Mouse (Mus musculus): ENCODE results near the gene Ifitm2.

Ifitm2 gene

DNA sequence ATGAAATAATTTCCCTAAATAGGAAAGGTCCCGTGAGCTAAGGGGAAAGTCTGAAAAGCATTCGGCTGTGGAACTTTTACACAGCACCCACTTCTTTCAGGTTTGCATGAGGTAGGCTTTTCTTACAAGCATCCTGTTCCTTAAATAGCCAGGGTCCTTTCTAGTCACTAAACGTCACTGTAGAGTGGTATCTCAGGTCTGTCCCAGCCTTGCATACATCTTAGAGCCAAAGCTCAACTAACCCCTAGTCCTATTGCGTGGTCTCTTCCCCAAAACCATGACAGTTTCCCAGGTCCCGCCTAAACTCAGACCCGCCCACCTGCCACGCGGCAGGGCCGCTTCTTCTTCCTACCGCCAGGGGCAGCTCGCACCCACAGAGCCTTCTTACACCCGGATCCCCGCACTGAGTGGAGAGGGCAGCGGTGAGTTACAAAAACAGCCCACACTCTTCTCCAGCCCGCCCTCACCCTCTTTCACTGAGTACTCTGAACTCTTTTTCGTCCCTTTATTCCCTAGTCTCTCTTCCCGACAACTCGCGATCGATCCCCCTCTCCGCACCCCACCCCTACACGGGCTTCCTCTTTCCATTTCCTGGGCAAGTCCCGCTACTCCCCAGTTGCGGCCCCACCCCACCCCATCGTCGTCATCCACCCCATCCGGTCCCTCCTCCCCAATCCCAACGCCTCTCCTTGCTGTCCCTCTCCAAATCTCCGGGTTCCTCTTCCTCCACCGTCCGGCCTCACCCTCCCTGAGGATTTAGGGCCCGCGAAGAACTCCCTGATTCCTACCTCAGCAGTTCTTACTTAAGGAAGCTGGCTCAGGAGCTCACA lies 14.3 kb downstream of the Ifitm2 start, which contains the start of gene Pgghg:
TSS of gene Pgghg (plus strand) at position 170 of the 830 bp plus-strand sequence.
- peak; percentile 89 for DNase-seq (ENCODE audit: low read depth, low spot score)
- Histone ChIP-seq H3K27me3 (ENCODE audit: control insufficient read depth, insufficient read depth, low read length, poor library complexity, severe bottlenecking) (no peaks in the 10 kb centered on the region), H3K36me3 (ENCODE audit: control insufficient read depth, insufficient read depth, low read length, poor library complexity, severe bottlenecking) (no peaks in the 10 kb centered on the region)

- Histone ChIP-seq H3K27me3 (ENCODE audit: control insufficient read depth, insufficient read depth, low read length, poor library complexity, severe bottlenecking) (no peaks in the 10 kb centered on the region), H3K36me3 (ENCODE audit: control insufficient read depth, insufficient read depth, low read length, poor library complexity, severe bottlenecking) (no peaks in the 10 kb centered on the region)
- DNase-seq (ENCODE audit: low read depth, low spot score) = no peak
Measured at GRCm38 (mm10) chr7:140939669-140940171, 16.1 kb downstream of the Ifitm2 start.

- no peak for DNase-seq (ENCODE audit: low read depth, low spot score)
Measured at GRCm38 (mm10) chr7:140938896-140939295, 16.9 kb downstream of the Ifitm2 start.

GRCm38 (mm10) chr7:140938436-140938835 lies 17.4 kb downstream of the Ifitm2 start:
- Histone ChIP-seq H3K27me3 (ENCODE audit: control insufficient read depth, insufficient read depth, low read length, poor library complexity, severe bottlenecking) (no peaks in the 10 kb centered on the region), H3K36me3 (ENCODE audit: control insufficient read depth, insufficient read depth, low read length, poor library complexity, severe bottlenecking) (no peaks in the 10 kb centered on the region)
- DNase-seq (ENCODE audit: low read depth, low spot score) = peak; percentile 33

More at GRCm38 (mm10) chr7:140938896-140939295, 16.9 kb downstream of the Ifitm2 start:
- Histone ChIP-seq H3K36me3 (ENCODE audit: control insufficient read depth, insufficient read depth, low read length, poor library complexity, severe bottlenecking) (no peaks in the 10 kb centered on the region), H3K27me3 (ENCODE audit: control insufficient read depth, insufficient read depth, low read length, poor library complexity, severe bottlenecking) (no peaks in the 10 kb centered on the region)

DNA sequence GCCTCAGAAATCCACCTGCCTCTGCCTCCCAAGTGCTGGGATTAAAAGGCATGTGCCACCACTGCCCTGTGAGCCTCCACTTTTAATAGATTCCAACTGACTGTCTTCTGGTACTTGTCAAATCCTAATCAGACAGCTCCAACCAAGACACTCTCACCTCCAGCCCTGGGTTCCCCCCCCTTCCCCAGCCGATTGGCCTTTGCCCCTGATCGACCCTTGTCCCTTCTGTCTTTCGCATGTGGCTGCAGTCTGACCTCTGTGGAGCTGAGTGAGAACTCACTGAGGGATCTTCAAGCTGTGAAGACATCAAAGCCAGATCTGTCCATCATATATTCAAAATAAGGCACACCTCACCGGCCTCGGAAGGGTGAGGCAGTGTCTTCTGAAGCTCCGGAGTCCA lies 28.6 kb downstream of the Ifitm2 start:
- no peaks in the 10 kb centered on the region for H3K27me3 ChIP-seq (ENCODE audit: control insufficient read depth, insufficient read depth, low read length, poor library complexity, severe bottlenecking)

DNA sequence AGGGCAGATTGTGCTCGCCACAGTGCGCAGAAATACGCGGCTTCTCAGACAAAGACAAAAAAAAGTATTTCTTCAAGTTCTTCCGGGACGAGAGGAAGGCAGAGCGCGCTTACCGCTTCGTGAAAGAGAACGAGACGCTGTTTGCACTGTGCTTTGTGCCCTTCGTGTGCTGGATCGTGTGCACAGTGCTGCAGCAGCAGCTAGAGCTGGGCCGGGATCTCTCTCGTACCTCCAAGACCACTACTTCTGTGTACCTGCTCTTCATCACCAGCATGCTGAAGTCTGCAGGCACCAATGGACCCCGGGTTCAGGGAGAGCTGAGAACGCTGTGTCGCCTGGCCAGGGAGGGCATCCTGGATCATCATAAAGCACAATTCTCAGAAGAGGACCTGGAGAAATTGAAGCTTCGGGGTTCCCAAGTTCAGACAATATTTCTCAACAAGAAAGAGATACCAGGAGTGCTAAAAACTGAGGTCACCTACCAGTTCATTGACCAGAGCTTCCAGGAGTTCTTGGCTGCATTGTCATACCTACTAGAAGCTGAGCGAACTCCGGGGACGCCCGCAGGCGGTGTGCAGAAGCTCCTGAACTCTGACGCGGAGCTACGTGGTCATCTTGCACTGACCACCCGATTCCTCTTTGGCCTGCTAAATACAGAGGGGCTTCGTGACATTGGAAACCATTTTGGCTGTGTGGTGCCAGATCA lies 32.6 kb downstream of the Ifitm2 start:
- no peaks in the 10 kb centered on the region for H3K27me3 ChIP-seq (ENCODE audit: control insufficient read depth, insufficient read depth, low read length, poor library complexity, severe bottlenecking)
- H3K36me3 ChIP-seq (ENCODE audit: control insufficient read depth, insufficient read depth, low read length, poor library complexity, severe bottlenecking) = no peaks in the 10 kb centered on the region
- DNase-seq (ENCODE audit: low read depth, low spot score) = no peak

More for the DNA sequence above, 28.6 kb downstream of the Ifitm2 start:
- no peaks in the 10 kb centered on the region for H3K36me3 ChIP-seq (ENCODE audit: control insufficient read depth, insufficient read depth, low read length, poor library complexity, severe bottlenecking)
- DNase-seq (ENCODE audit: low read depth, low spot score) = no peak

DNA sequence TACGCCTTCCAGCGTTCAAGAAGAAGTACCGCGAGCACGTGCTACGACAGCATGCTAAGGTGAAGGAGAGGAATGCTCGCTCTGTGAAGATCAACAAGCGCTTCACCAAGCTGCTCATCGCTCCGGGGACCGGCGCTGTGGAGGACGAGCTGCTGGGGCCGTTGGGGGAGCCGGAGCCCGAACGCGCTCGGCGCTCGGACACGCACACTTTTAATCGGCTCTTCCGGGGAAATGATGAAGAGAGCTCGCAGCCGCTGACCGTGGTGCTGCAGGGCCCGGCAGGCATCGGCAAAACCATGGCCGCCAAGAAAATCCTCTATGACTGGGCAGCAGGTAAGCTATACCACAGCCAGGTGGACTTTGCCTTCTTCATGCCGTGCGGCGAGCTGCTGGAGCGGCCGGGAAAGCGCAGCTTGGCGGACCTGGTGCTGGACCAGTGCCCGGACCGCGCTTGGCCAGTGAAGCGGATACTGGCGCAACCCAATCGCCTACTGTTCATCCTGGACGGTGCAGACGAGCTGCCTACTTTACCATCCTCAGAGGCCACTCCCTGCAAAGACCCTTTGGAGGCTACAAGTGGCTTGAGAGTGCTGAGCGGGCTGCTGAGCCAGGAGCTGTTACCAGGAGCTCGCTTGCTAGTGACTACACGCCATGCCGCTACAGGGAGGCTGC lies 33.3 kb downstream of the Ifitm2 start:
- no peaks in the 10 kb centered on the region for H3K36me3 ChIP-seq (ENCODE audit: control insufficient read depth, insufficient read depth, low read length, poor library complexity, severe bottlenecking)
- DNase-seq (ENCODE audit: low read depth, low spot score) = peak; percentile 29
- H3K27me3 ChIP-seq (ENCODE audit: control insufficient read depth, insufficient read depth, low read length, poor library complexity, severe bottlenecking) = no peaks in the 10 kb centered on the region

- no peaks in the 10 kb centered on the region for H3K27me3 ChIP-seq (ENCODE audit: control insufficient read depth, insufficient read depth, low read length, poor library complexity, severe bottlenecking)
- DNase-seq (ENCODE audit: low read depth, low spot score) = no peak
- H3K36me3 ChIP-seq (ENCODE audit: control insufficient read depth, insufficient read depth, low read length, poor library complexity, severe bottlenecking) = no peaks in the 10 kb centered on the region
Measured at GRCm38 (mm10) chr7:140921225-140921975, 34.4 kb downstream of the Ifitm2 start.

GRCm38 (mm10) chr7:140920418-140921029 lies 35.3 kb downstream of the Ifitm2 start, which contains the start of gene Nlrp6:
Gene Nlrp6 (plus strand): TSS chr7:140920902.
- Histone ChIP-seq H3K27me3 (ENCODE audit: control insufficient read depth, insufficient read depth, low read length, poor library complexity, severe bottlenecking) (no peaks in the 10 kb centered on the region), H3K36me3 (ENCODE audit: control insufficient read depth, insufficient read depth, low read length, poor library complexity, severe bottlenecking) (no peaks in the 10 kb centered on the region)

GRCm38 (mm10) chr7:140919911-140920310 lies 35.9 kb downstream of the Ifitm2 start:
- Histone ChIP-seq H3K27me3 (ENCODE audit: control insufficient read depth, insufficient read depth, low read length, poor library complexity, severe bottlenecking) (no peaks in the 10 kb centered on the region), H3K36me3 (ENCODE audit: control insufficient read depth, insufficient read depth, low read length, poor library complexity, severe bottlenecking) (no peaks in the 10 kb centered on the region)
- DNase-seq (ENCODE audit: low read depth, low spot score) = no peak

More at GRCm38 (mm10) chr7:140920418-140921029, 35.3 kb downstream of the Ifitm2 start, which contains the start of gene Nlrp6:
- DNase-seq (ENCODE audit: low read depth, low spot score) = no peak

DNA sequence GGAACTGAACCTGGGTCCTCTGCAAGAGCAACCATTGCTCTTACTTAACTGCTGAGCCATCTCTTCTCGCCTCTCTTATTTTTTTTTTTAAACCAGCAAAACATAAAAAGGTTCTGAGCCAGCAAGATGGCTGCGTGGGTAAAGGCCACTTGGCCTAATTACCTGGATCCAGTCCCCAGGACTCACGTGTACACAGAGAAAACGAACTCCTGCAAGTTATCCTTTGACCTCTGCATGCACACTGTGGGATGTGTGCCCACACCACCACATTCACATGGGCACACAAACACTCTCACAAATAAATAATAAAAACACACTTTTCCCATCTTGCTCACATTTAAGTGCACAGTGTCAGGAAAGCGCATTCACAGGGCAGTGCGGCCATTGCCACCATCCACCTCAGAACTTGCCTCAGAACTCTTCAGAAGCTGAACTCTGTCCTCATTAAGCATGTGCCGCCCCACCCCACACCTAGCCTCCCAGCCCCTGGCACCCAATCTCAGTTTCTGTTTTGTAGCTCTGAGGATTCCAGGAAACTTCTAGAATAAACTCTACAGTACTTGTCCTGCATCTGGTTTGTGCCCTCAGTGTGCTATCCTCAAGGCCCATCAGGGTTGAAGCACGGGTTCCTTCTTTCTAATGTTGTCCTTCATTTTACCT lies 41.6 kb downstream of the Ifitm2 start:
- no peaks in the 10 kb centered on the region for H3K36me3 ChIP-seq (ENCODE audit: control insufficient read depth, insufficient read depth, low read length, poor library complexity, severe bottlenecking)
- no peak for DNase-seq (ENCODE audit: low read depth, low spot score)

DNA sequence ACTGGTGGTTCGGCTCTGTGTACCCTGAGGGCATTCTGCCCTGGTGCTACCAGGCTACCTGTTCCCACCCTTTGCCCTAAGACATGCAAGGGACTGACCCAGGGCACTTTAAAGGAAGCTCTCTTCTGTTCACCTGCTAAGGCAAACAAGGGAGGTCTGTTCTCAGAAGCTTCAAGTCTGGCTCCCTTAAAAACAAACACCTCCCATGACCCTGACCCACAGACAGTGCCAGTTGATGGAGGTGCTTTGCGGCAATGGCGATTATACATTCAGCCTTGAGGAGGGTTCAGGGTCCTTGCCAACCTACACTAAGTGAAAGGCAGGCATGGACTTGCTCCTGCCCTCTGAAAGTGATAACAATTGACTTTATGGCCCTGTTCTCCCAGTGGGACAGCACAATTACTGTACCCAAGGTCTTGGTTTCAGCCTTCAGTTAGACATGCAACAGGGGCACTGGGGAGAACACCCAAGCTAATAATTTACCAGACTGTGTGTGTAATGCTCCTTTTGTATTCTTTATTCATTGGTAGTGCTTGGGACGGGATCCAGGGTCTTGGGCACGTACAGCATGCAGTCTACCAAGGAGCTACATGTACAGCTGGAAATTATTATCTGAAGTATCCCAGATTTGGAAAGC lies 42.8 kb downstream of the Ifitm2 start:
- DNase-seq (ENCODE audit: low read depth, low spot score) = no peak

More for the DNA sequence above, 41.6 kb downstream of the Ifitm2 start:
- H3K27me3 ChIP-seq (ENCODE audit: control insufficient read depth, insufficient read depth, low read length, poor library complexity, severe bottlenecking) = no peaks in the 10 kb centered on the region

DNA sequence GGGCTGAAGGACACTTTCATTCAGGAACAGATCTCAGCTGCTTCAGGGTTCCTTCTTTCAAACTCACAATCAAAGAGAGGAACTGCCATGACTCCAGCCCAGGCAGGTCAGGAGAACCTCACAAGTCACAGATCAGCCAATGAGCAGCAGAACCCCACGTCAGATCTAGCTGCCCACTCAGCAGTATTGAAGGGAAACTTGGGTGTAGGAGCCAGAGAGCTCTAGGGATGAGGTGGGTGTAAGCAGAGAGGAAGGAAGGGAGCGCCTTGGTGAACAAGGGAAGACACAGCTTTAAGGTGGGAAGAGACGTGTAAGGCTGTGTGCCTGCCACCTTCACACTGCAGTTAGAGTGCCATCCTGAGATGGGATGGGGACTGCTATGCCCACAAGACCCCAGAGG lies 43.5 kb downstream of the Ifitm2 start:
- DNase-seq (ENCODE audit: low read depth, low spot score) = no peak
- Histone ChIP-seq H3K36me3 (ENCODE audit: control insufficient read depth, insufficient read depth, low read length, poor library complexity, severe bottlenecking) (no peaks in the 10 kb centered on the region), H3K27me3 (ENCODE audit: control insufficient read depth, insufficient read depth, low read length, poor library complexity, severe bottlenecking) (no peaks in the 10 kb centered on the region)

More for the DNA sequence above, 42.8 kb downstream of the Ifitm2 start:
- H3K27me3 ChIP-seq (ENCODE audit: control insufficient read depth, insufficient read depth, low read length, poor library complexity, severe bottlenecking) = no peaks in the 10 kb centered on the region
- H3K36me3 ChIP-seq (ENCODE audit: control insufficient read depth, insufficient read depth, low read length, poor library complexity, severe bottlenecking) = no peaks in the 10 kb centered on the region
